Mouse (Mus musculus): Measurements from ENCODE around the gene Btc.

The Btc gene

DNA sequence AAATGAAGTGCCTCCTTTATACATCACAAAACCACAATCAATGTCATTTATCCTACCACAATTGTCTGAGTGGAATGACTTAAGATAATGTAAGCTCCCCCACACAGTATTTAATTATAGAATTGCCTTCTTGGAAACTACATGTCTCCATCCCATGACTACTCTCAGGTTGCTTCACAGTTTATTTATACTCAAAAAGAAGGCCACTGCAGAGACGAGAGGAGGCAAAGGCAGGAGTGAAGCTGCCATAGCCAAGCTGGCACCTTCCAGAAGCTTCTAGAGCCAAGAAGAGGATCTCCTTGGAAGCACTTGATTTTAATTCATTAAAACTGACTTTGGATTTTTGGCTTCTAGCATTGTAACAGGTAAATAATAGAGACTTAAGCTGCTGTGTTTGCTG is 81.0 kb downstream of the Btc start:
- DNase-seq (ENCODE audit: low spot score in 2 of 2), result no peak

DNA sequence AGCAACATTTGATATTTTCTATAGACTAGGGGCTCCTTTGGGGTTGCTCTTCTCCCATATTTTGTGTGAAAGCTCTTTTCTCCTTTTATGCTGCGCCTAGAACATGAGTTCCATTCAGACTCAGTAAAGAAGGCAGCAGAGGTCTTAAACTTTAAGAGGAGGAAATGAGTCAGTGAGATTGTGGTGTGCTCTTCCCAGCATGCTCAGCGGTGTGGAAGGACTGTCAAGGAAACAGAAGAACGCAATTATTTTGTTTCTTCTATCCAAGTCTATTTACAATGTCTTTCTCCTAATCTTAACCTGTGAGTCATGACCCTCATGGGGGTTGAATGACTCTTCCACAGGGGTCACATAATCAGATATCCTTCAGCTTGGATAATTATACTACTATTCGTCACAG is 82.4 kb downstream of the Btc start:
- no peak for DNase-seq (ENCODE audit: low spot score in 2 of 2)

DNA sequence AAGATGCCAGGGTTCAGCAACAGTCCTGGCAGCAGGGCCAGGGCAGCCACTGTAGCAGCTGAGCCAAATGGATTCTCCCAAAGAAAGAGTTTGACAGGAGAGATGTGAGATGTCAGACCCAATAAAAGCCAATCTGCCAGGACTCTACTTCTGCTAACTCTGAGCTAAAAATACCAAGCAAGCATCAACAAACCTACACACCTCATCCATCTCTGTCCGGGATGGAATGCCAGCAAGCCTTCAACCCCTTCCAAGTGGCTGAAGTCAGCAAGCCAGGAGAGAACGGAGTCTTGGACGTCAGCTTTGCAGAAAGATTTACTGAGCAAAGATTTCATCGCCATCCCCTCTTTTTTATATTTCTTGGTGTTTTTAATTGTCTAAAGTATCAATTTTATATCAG is 88.8 kb downstream of the Btc start:
- no peak for DNase-seq (ENCODE audit: low spot score in 2 of 2)

DNA sequence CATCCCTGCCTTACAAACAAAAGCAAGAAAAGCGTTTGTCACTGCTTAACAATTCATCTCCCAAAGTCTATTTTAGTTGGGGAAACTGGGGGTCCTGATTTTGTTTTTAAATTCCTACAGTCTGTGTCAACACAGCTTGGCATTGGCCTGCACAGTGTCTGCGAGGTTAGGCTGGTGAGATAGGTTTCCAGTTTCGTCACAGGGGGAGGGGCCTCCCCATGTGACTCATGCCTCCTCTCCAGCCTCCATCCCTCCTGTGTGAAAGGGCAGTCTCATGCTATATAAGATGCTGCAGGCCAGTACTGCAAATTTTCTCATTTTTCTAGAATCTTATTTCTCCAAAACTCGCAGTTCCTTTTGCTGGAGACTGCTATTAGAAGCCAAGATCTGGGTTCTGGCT is 91.0 kb downstream of the Btc start:
- DNase-seq (ENCODE audit: low spot score in 2 of 2), result no peak

DNA sequence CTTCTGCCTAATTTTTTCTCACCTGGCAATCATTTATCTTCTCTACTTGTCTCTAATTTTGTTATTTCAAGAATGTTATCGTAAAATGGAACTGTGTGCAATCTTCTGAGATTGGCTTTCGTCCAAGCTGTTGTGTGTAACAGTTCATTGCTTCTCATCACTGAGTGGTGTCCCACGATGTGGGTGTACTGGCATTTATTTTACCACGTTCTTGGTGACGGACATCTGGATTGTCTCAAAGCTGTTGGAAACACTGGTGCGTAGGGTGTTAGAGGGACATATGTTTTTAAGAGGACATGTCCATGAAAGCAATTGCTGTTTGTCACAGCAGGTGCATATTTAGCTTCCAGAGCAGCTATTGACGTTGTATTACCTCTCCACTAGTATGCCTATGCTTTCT is 94.2 kb downstream of the Btc start:
- no peak for DNase-seq (ENCODE audit: low spot score in 2 of 2)

DNA sequence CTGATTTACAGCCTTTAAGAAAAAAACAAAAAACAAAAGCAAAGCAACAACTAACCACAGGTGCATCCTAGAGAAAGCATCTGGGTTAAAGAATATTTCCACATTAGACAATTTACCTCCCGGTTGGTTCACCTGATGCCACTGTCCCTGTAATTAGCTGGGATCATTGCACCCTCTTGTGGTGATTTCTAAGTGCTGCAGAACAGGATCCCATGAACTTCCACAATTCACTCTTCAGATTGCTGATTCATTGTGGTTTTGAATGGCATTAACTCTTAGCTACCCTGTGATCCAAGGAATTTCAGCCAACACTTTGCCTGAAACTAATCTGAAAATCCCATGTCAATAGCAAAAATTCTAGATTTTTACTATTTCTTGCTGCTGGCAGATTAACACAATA is 94.9 kb downstream of the Btc start:
- DNase-seq (ENCODE audit: low spot score in 2 of 2), result peak in 1 of 2 experiments; percentile 31

Measured in urinary bladder, postnatal 36 days (tissue).